Comparison of ENCODE assay signal across 25 mouse cellular contexts in the genomic region with DNA sequence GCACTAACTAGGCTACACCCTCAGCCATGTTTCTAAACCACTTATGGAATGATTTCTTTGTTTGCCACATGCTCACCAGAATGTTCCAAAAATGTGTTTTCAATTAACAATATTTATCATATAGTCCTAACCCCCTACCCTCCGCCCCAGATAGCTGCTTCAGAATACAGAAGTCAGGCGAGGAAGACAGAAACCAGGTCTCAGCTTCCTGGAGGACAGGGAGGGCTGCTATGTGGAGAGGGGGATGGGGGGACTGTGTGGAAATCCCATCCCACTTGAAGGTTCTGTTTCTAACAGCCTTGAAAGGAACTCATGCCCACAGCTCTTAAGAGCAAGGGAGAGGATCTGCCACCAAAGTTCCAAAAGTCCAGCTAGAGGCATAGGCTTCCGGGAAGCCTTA. TPM values are rescaled to one million over a fixed set of nuclear protein-coding genes. Genes with fewer than 3 reads are reported as not detected.
"Had no signal": no experiment of that assay in that cellular context is flagged by ENCODE, and none has a peak within 500 bp of the region (broad histone marks: within the 10 kb centered on the region; RNA-seq: fewer than 3 reads in every experiment).

No protein-coding gene starts in this region.

- H3K27me3 ChIP-seq: limb, embryonic 15.5 days; lung, embryonic 15.5 days; neural tube, embryonic 12.5 days; neural tube, embryonic 15.5 days had no signal

- DNase-seq: kidney, adult 18-20 months; kidney, adult 9 months; kidney, postnatal 14 days; kidney, postnatal 4 days; layer of hippocampus, adult 9-11 months; lung, adult 18-20 months; lung, postnatal 10 days; lung, postnatal 36 days; midbrain, embryonic 14.5 days; right cerebral cortex, adult 18-20 months; right cerebral cortex, postnatal 14 days; right cerebral cortex, postnatal 4 days; thymus, adult 2 months; thymus, postnatal 25 days had no signal

- H3K4me3 ChIP-seq: limb, embryonic 15.5 days; liver, embryonic 15.5 days; lung, embryonic 15.5 days; megakaryocyte, embryonic 14.5 days; midbrain, embryonic 10.5 days; neural tube, embryonic 12.5 days; neural tube, embryonic 15.5 days had no signal

- H3K4me1 ChIP-seq: liver, embryonic 15.5 days; lung, embryonic 15.5 days; megakaryocyte, embryonic 14.5 days; neural tube, embryonic 12.5 days; neural tube, embryonic 15.5 days had no signal

- H3K27ac ChIP-seq: limb, embryonic 15.5 days; liver, embryonic 15.5 days; lung, embryonic 15.5 days; midbrain, embryonic 10.5 days; neural tube, embryonic 12.5 days; neural tube, embryonic 15.5 days; stomach, postnatal 0 days had no signal

- H3K4me2 ChIP-seq: limb, embryonic 15.5 days; liver, embryonic 11.5 days; liver, embryonic 15.5 days; lung, embryonic 15.5 days; neural tube, embryonic 12.5 days; neural tube, embryonic 15.5 days had no signal

- H3K9ac ChIP-seq: limb, embryonic 15.5 days; liver, embryonic 15.5 days; lung, embryonic 15.5 days; neural tube, embryonic 12.5 days; neural tube, embryonic 15.5 days had no signal

- H3K36me3 ChIP-seq: limb, embryonic 15.5 days; liver, embryonic 15.5 days; lung, embryonic 15.5 days; midbrain, embryonic 10.5 days; neural tube, embryonic 12.5 days; neural tube, embryonic 15.5 days had no signal

- H3K9me3 ChIP-seq: limb, embryonic 15.5 days; liver, embryonic 15.5 days; lung, embryonic 15.5 days; neural tube, embryonic 12.5 days; neural tube, embryonic 15.5 days had no signal

RNA-seq across cellular contexts. Expression of a gene that starts 18.1 kb away (rescaled TPM):
- polyA plus RNA-seq: limb, embryonic 11.5 days; limb, embryonic 15.5 days; liver, embryonic 11.5 days; liver, embryonic 15.5 days; lung, embryonic 15.5 days; midbrain, embryonic 10.5 days; midbrain, embryonic 14.5 days; neural tube, embryonic 12.5 days; neural tube, embryonic 15.5 days; stomach, embryonic 14.5 days had no signal

RNA-seq across cellular contexts. Expression of a gene that starts 18.8 kb away (rescaled TPM):
- polyA plus RNA-seq: limb, embryonic 11.5 days; liver, embryonic 11.5 days; neural tube, embryonic 12.5 days had no signal
